Mouse (Mus musculus): ENCODE measurements around the gene 4930430A15Rik.

The 4930430A15Rik gene

GRCm38 (mm10) chr2:111229502-111229901, at the start of gene 4930430A15Rik:
Gene 4930430A15Rik (minus strand): TSS chr2:111229602.
- in situ Hi-C loops (cut with MboI, MseI), result no loop called here

- in situ Hi-C loops (cut with MboI, MseI), result no loop called here
Measured at GRCm38 (mm10) chr2:111274006-111274405, 44.6 kb upstream of the 4930430A15Rik start, which contains the start of gene Olfr1277. Gene Olfr1277 (minus strand): TSS chr2:111274106.

GRCm38 (mm10) chr2:111254216-111254615, 24.8 kb upstream of the 4930430A15Rik start, which contains the start of gene Olfr1276:
Gene Olfr1276 (plus strand): TSS chr2:111254516.
- in situ Hi-C loops (cut with MboI, MseI), result no loop called here

GRCm38 (mm10) chr2:111235186-111235585, 5.8 kb upstream of the 4930430A15Rik start, which contains the start of gene Olfr1275:
Gene Olfr1275 (minus strand): TSS chr2:111235286.
- in situ Hi-C loops (cut with MboI, MseI), result no loop called here

GRCm38 (mm10) chr2:111182068-111182467, 47.3 kb downstream of the 4930430A15Rik start:
- in situ Hi-C loops (cut with MboI, MseI), result no loop called here

- in situ Hi-C loops (cut with MboI, MseI), result loop anchor here in 1 of 2 experiments (10.0 kb wide), 1 partner anchor 1268 kb away; no protein-coding TSS in a partner anchor
Measured at GRCm38 (mm10) chr2:111152836-111153235, 76.6 kb downstream of the 4930430A15Rik start, which contains the start of gene Gm15130. Gene Gm15130 (minus strand): TSS chr2:111152936.

- in situ Hi-C loops (cut with MboI, MseI), result no loop called here
Measured at GRCm38 (mm10) chr2:111135739-111136138, 93.7 kb downstream of the 4930430A15Rik start.
